ENCODE assay signal across 16 mouse cellular contexts in genomic region chrX:101126977-101127376, GRCm38 (mm10). TPM values are rescaled to one million over a fixed set of nuclear protein-coding genes. Genes with fewer than 3 reads are reported as not detected.
DNase-seq lines count a peak whose midpoint lies in the region; ATAC-seq and TF ChIP-seq lines count a peak whose summit lies in the region.
"Had no signal": no experiment of that assay in that cellular context is flagged by ENCODE, and none has a peak within 500 bp of the region (broad histone marks: within the 10 kb centered on the region; RNA-seq: fewer than 3 reads in every experiment).

No protein-coding gene starts in this region.

- H3K9ac ChIP-seq in intestine, embryonic 16.5 days (ENCODE audit: low read depth, low read length), result no peak overlapping the region
- H3K9ac ChIP-seq in intestine, embryonic 15.5 days, result no peak overlapping the region
- H3K9ac ChIP-seq in heart, embryonic 15.5 days, result no peak overlapping the region
- H3K9ac ChIP-seq in stomach, postnatal 0 days (ENCODE audit: low read length), result no peak overlapping the region
- H3K9ac ChIP-seq: forebrain, embryonic 12.5 days; neural tube, embryonic 15.5 days had no signal

- H3K4me3 ChIP-seq in intestine, embryonic 16.5 days (ENCODE audit: low read length), result no peak overlapping the region
- H3K4me3 ChIP-seq in intestine, embryonic 15.5 days (replicated peaks), result no peak overlapping the region
- no peak overlapping the region for H3K4me3 ChIP-seq in heart, embryonic 15.5 days
- H3K4me3 ChIP-seq in stomach, postnatal 0 days (ENCODE audit: low read depth, low read length), result no peak overlapping the region
- H3K4me3 ChIP-seq: forebrain, embryonic 12.5 days; neural tube, embryonic 15.5 days had no signal

- peak; percentile 7 for DNase-seq in ovary, adult 18-20 months (ENCODE audit: low spot score)
- DNase-seq in ovary, postnatal 36 days (ENCODE audit: low spot score), result no peak
- peak; percentile 42 for DNase-seq in stomach, postnatal 0 days (ENCODE audit: low spot score)
- DNase-seq in gastrocnemius, adult 18-20 months (ENCODE audit: low spot score), result no peak
- no peak for DNase-seq in layer of hippocampus, postnatal 25 days (ENCODE audit: extremely low spot score in 1 of 2, low spot score in 1 of 2)
- DNase-seq: cerebellum, adult 2 months; layer of hippocampus, adult 9-11 months; left cerebral cortex, postnatal 4 days; right cerebral cortex, postnatal 25 days had no signal

- ATAC-seq in intestine, embryonic 16.5 days, result 0 out of 2 replicates have a peak, but pooled peaks have one; percentile 7
- ATAC-seq in intestine, embryonic 15.5 days, result no peak
- peak; percentile 53 for ATAC-seq in heart, embryonic 15.5 days (replicated peaks; ENCODE audit: insufficient number of reproducible peaks, insufficient read depth, low FRiP score, low read depth)
- peak; percentile 55 for ATAC-seq in stomach, postnatal 0 days (ENCODE audit: low FRiP score, low TSS enrichment)
- ATAC-seq: hindbrain, embryonic 16.5 days had no signal

- no peaks in the 10 kb centered on the region for H3K27me3 ChIP-seq in intestine, embryonic 16.5 days (replicated peaks; ENCODE audit: control insufficient read depth, insufficient read depth, low read length)
- H3K27me3 ChIP-seq in intestine, embryonic 15.5 days (replicated peaks), result no peaks in the 10 kb centered on the region
- no peaks in the 10 kb centered on the region for H3K27me3 ChIP-seq in heart, embryonic 15.5 days
- H3K27me3 ChIP-seq in stomach, postnatal 0 days (ENCODE audit: control insufficient read depth, insufficient read depth, low read length), result no peaks in the 10 kb centered on the region
- H3K27me3 ChIP-seq: forebrain, embryonic 12.5 days; neural tube, embryonic 15.5 days had no signal

- TF ChIP-seq CTCF in stomach, postnatal 0 days (IDR thresholded peaks at IDR 0.05; ENCODE audit: low read depth), result no peak

- no peak overlapping the region for H3K27ac ChIP-seq in intestine, embryonic 16.5 days (ENCODE audit: low read length)
- no peak overlapping the region for H3K27ac ChIP-seq in intestine, embryonic 15.5 days
- peak overlapping the region; percentile 69 for H3K27ac ChIP-seq in heart, embryonic 15.5 days
- no peak overlapping the region for H3K27ac ChIP-seq in stomach, postnatal 0 days (replicated peaks)
- H3K27ac ChIP-seq: forebrain, embryonic 12.5 days; neural tube, embryonic 15.5 days had no signal

- H3K4me1 ChIP-seq in intestine, embryonic 16.5 days (ENCODE audit: control insufficient read depth, insufficient read depth, low read length), result no peaks in the 10 kb centered on the region
- no peaks in the 10 kb centered on the region for H3K4me1 ChIP-seq in intestine, embryonic 15.5 days (replicated peaks)
- no peaks in the 10 kb centered on the region; the same call in 1 of the 2 replicates for H3K4me1 ChIP-seq in heart, embryonic 15.5 days (replicated peaks)
- no peaks in the 10 kb centered on the region for H3K4me1 ChIP-seq in stomach, postnatal 0 days (replicated peaks; ENCODE audit: control insufficient read depth, insufficient read depth)
- H3K4me1 ChIP-seq: forebrain, embryonic 12.5 days; neural tube, embryonic 15.5 days had no signal

- no peak for TF ChIP-seq EP300 in stomach, postnatal 0 days (optimal IDR thresholded peaks at IDR 0.05)

- WGBS in intestine, embryonic 16.5 days, result 47% methylated on average over 2 of the region's 2 CpGs
- 50% methylated on average over 2 of the region's 2 CpGs for WGBS in intestine, embryonic 15.5 days
- 24% methylated on average over 2 of the region's 2 CpGs for WGBS in heart, embryonic 15.5 days
- 39% methylated on average over 2 of the region's 2 CpGs for WGBS in stomach, postnatal 0 days

- H3K9me3 ChIP-seq in intestine, embryonic 16.5 days (ENCODE audit: control insufficient read depth, low read length), result no peaks in the 10 kb centered on the region
- H3K9me3 ChIP-seq in intestine, embryonic 15.5 days, result no peaks in the 10 kb centered on the region
- H3K9me3 ChIP-seq in heart, embryonic 15.5 days (replicated peaks), result no peaks in the 10 kb centered on the region
- no peaks in the 10 kb centered on the region for H3K9me3 ChIP-seq in stomach, postnatal 0 days (ENCODE audit: control insufficient read depth, low read length)
- H3K9me3 ChIP-seq: forebrain, embryonic 12.5 days; neural tube, embryonic 15.5 days had no signal

- H3K36me3 ChIP-seq in intestine, embryonic 16.5 days (ENCODE audit: control insufficient read depth, insufficient read depth, low read length), result no peaks in the 10 kb centered on the region
- no peaks in the 10 kb centered on the region for H3K36me3 ChIP-seq in intestine, embryonic 15.5 days
- no peaks in the 10 kb centered on the region for H3K36me3 ChIP-seq in heart, embryonic 15.5 days
- H3K36me3 ChIP-seq in stomach, postnatal 0 days (ENCODE audit: control insufficient read depth, insufficient read depth, low read length), result no peaks in the 10 kb centered on the region
- H3K36me3 ChIP-seq: forebrain, embryonic 12.5 days; neural tube, embryonic 15.5 days had no signal

- no peak overlapping the region for H3K4me2 ChIP-seq in intestine, embryonic 16.5 days (ENCODE audit: low read depth, low read length)
- no peak overlapping the region for H3K4me2 ChIP-seq in intestine, embryonic 15.5 days (replicated peaks)
- H3K4me2 ChIP-seq in heart, embryonic 15.5 days, result no peak overlapping the region
- no peak overlapping the region for H3K4me2 ChIP-seq in stomach, postnatal 0 days (replicated peaks; ENCODE audit: low read depth)
- H3K4me2 ChIP-seq: forebrain, embryonic 12.5 days; neural tube, embryonic 15.5 days had no signal

RNA-seq across cellular contexts. Expression of gene Slc7a3, which starts 41.2 kb away (rescaled TPM):
- polyA plus RNA-seq in intestine, embryonic 16.5 days (2015; fragmentation: Nextera tagmentation; extraction: Ambion mirVana), result 1.6 TPM in 2 replicates
- polyA plus RNA-seq in intestine, embryonic 15.5 days (2015; fragmentation: Nextera tagmentation; extraction: Ambion mirVana), result 1.5 and 1.6 TPM in 2 replicates
- polyA plus RNA-seq in heart, embryonic 15.5 days (2015; fragmentation: Nextera tagmentation; extraction: Ambion mirVana), result 0.26 and 0.80 TPM in 2 replicates
- 1.8 and 2.1 TPM in 2 replicates for polyA plus RNA-seq in stomach, postnatal 0 days (2015; fragmentation: Nextera tagmentation; extraction: Ambion mirVana)
- not detected for total RNA-seq in gastrocnemius, adult 18-20 months (2021)
- 1 to 10 TPM; 5.0 to 5.4 TPM for total RNA-seq in layer of hippocampus, postnatal 25 days (2021)
- total RNA-seq: gastrocnemius, postnatal 36 days had no signal

Comparison
In these comparisons a context has a peak if more than half of its experiments do, and no peak if none do; other contexts are left out.
1. DNase-seq: peak in ovary, adult 18-20 months (single experiment) and stomach, postnatal 0 days (single experiment); none in ovary, postnatal 36 days (single experiment), gastrocnemius, adult 18-20 months (single experiment) and layer of hippocampus, postnatal 25 days (0 of 2).